Mouse (Mus musculus) heart, postnatal 0 days (tissue): ENCODE data around the gene Sugt1. TPM values are rescaled to one million over a fixed set of nuclear protein-coding genes. Genes with fewer than 3 reads are reported as not detected.

Source experiments
- ATAC-seq: fragments of 200-750 bp; cut with Nextera tagmentation; 2 replicates; pipeline ENCODE4 v1.8.0; 2017; ENCODE audit warnings: low read depth, moderate number of reproducible peaks, moderate library complexity; ENCODE audit not compliant: insufficient read depth
- DNase-seq: peaks from one replicate; pipeline ENCODE4 v3.0.0-alpha.2; 2016; ENCODE audit warnings: low spot score
- H3K27ac ChIP-seq: fragments of 300-500 bp; sonication (generic); 2 replicates; pipeline ENCODE4 v1.5.1; 2014; ENCODE audit warnings: low read depth, mild to moderate bottlenecking
- H3K27me3 ChIP-seq: fragments of 300-500 bp; sonication (generic); 2 replicates; pipeline ENCODE4 v1.6.1; 2014; ENCODE audit warnings: low read length, mixed read lengths; ENCODE audit not compliant: control insufficient read depth, insufficient read depth
- H3K36me3 ChIP-seq: fragments of 300-500 bp; sonication (generic); replicated peaks from 2 replicates; pipeline ENCODE4 v1.6.1; 2014; ENCODE audit warnings: low read length, mixed read lengths; ENCODE audit not compliant: control insufficient read depth, insufficient read depth
- H3K4me1 ChIP-seq: fragments of 300-500 bp; sonication (generic); 2 replicates; pipeline ENCODE4 v1.6.1; 2014; ENCODE audit warnings: antibody characterized with exemption; ENCODE audit not compliant: control insufficient read depth, insufficient read depth
- H3K4me2 ChIP-seq: fragments of 300-500 bp; sonication (generic); 2 replicates; pipeline ENCODE4 v1.6.1; 2014; ENCODE audit warnings: low read depth, mild to moderate bottlenecking, low read length, moderate library complexity
- H3K4me3 ChIP-seq: fragments of 300-500 bp; sonication (generic); 2 replicates; pipeline ENCODE4 v1.5.1; 2014; ENCODE audit warnings: low read depth, low read length
- H3K9ac ChIP-seq: fragments of 300-500 bp; sonication (generic); replicated peaks from 2 replicates; pipeline ENCODE4 v1.6.1; 2014; ENCODE audit warnings: low read depth, low read length, mixed read lengths
- H3K9me3 ChIP-seq: fragments of 300-500 bp; sonication (generic); replicated peaks from 2 replicates; pipeline ENCODE4 v1.6.1; 2016; ENCODE audit warnings: low read length; ENCODE audit not compliant: control insufficient read depth
- CTCF ChIP-seq: IDR thresholded peaks from 2 replicates; pipeline ENCODE4 v1.5.1; 2016; ENCODE audit warnings: antibody characterized with exemption, control low read depth, low read depth
- EP300 ChIP-seq: IDR thresholded peaks from 2 replicates; pipeline ENCODE4 v1.6.1; 2016; ENCODE audit warnings: antibody characterized with exemption, low read depth
- WGBS: fragments of 180-500 bp; shearing (Covaris S2); extraction: QIAGEN DNeasy Blood & Tissue Kit; methylation state at CpG from one replicate; pipeline ENCODE4 v1.1.7; 2014; 5-methylcytosine and 5-hydroxymethylcytosine counted together
- microRNA-seq: library from miRNA; unstranded; fragments of <30 nt; microRNA quantifications from one replicate; pipeline ENCODE4, GENCODE M21; 2016
- polyA plus RNA-seq: library from polyadenylated mRNA; unstranded; fragments of >200 nt; fragmentation: Nextera tagmentation; extraction: Ambion mirVana; gene quantifications from 2 replicates; pipeline ENCODE4 v1.2.1, GENCODE M21; 2015
- total RNA-seq: library from RNA; depleted of rRNA; stranded (reverse); fragments of >200 nt; gene quantifications from 2 replicates; pipeline ENCODE4 v1.2.3, GENCODE M21; 2014; ENCODE audit warnings: low replicate concordance; rRNA removed

Sugt1 gene
- total and polyA plus RNA-seq, 2 experiments from 2014 or later: 33.1 to 95.5 TPM

DNA sequence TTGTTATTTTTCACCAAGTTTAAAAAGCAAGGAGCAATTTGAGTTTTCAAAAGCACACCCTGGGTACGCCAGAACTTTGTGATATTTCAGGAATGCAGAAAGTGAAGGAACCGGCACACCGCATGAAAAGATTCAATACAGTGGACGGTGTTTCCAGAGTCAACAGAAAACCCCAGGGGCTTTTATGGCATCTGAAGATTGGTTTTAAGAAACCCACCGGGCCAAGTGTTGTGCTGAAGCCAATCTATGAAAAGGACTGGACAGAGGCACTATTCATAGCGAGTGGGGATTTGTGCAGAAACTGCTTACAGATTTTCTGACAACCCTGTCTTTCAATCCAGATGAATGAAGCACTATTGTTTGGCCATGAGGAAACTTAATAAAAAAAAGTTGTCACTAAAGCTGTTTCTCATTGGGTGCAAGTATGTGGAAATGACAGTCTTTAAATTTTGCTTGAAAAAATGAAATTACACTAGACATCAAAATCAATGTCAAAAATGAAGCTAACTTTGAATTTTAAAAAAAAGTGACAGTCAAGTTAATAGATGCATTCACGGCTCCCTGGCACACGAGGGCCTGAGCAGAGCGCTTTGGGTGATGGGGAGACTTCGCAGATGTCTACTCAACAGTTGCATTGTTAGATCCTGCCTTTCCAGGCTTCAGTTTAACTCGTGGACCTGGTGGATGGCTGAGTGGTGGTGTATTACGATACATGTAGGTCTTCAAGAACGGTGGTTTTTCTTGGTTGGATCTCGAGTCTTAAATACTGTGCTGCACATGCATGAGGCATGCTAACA is 90.6 kb downstream of the Sugt1 start:
- Histone ChIP-seq H3K27ac (no peak overlapping the region), H3K9ac (no peak overlapping the region), H3K36me3 (no peaks in the 10 kb centered on the region), H3K4me3 (no peak overlapping the region), H3K9me3 (no peaks in the 10 kb centered on the region), H3K4me1 (no peaks in the 10 kb centered on the region), H3K4me2 (no peak overlapping the region), H3K27me3 (no peaks in the 10 kb centered on the region)
- DNase-seq: no peak
- no peak for TF ChIP-seq CTCF
- no peak for TF ChIP-seq EP300
- 62% methylated on average over 14 of the region's 14 CpGs for WGBS
- ATAC-seq: no peak

DNA sequence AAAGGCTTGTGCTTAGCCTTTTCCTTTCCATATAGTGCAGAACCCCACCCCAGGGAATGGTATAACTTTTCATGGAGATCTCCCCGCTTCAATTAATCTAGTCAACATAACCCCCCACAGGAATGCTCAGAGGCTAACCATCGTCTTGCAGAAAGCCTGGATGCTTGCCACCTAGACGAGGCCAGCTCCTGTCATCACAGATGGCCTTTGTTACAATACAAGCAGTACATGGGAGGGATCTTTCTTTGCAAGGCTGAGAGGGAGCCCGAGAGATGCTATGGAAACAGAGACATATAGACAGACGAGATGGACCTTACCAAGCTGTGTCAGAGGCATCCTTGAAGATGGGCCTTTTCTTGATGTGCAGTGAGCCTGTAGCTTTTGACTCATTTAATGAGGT is 93.2 kb downstream of the Sugt1 start:
- H3K4me1 ChIP-seq: no peaks in the 10 kb centered on the region
- no peak for ATAC-seq
- WGBS: 53% methylated on average over 5 of the region's 5 CpGs
- H3K36me3 ChIP-seq: no peaks in the 10 kb centered on the region
- H3K9ac ChIP-seq: no peak overlapping the region
- H3K9me3 ChIP-seq: no peaks in the 10 kb centered on the region
- TF ChIP-seq EP300 (no peak), CTCF (no peak)
- no peak overlapping the region for H3K4me2 ChIP-seq
- no peak overlapping the region for H3K27ac ChIP-seq
- no peak overlapping the region for H3K4me3 ChIP-seq
- H3K27me3 ChIP-seq: no peaks in the 10 kb centered on the region
- no peak for DNase-seq

Small RNA genes within 50 kb of the gene (microRNA-seq; reads per million reads assigned to microRNA genes)
- gene Gm27857: not detected

Other genes with a start within 250 kb of the Sugt1 start
- gene Naa16, start 196.9 kb upstream of the Sugt1 start, total RNA-seq: 0.81 and 1.6 TPM in 2 replicates
- gene Naa16, start 196.9 kb upstream of the Sugt1 start, polyA plus RNA-seq: 11.3 and 14.8 TPM in 2 replicates
- 6.7 and 8.4 TPM in 2 replicates for gene Mtrf1, start 189.9 kb upstream of the Sugt1 start, total RNA-seq
- 11.4 and 11.9 TPM in 2 replicates for gene Mtrf1, start 189.9 kb upstream of the Sugt1 start, polyA plus RNA-seq
- 12.2 and 18.8 TPM in 2 replicates for gene Kbtbd7, start 161.2 kb upstream of the Sugt1 start, total RNA-seq
- gene Kbtbd7, start 161.2 kb upstream of the Sugt1 start, polyA plus RNA-seq: 5.5 and 5.8 TPM in 2 replicates
- 0.23 and 1.2 TPM in 2 replicates for gene Kbtbd6, start 135.9 kb upstream of the Sugt1 start, total RNA-seq
- 0.48 and 0.58 TPM in 2 replicates for gene Kbtbd6, start 135.9 kb upstream of the Sugt1 start, polyA plus RNA-seq
- gene Elf1, start 106.5 kb upstream of the Sugt1 start, total RNA-seq: 11.0 and 13.2 TPM in 2 replicates
- gene Elf1, start 106.5 kb upstream of the Sugt1 start, polyA plus RNA-seq: 7.0 and 7.4 TPM in 2 replicates
- gene Wbp4, start 106.2 kb upstream of the Sugt1 start, total RNA-seq: 9.5 and 10.0 TPM in 2 replicates
- gene Wbp4, start 106.2 kb upstream of the Sugt1 start, polyA plus RNA-seq: 26.6 and 27.2 TPM in 2 replicates
- gene Cnmd, start 74.5 kb downstream of the Sugt1 start, total RNA-seq: not detected in 2 replicates
- 0.82 and 0.98 TPM in 2 replicates for gene Cnmd, start 74.5 kb downstream of the Sugt1 start, polyA plus RNA-seq
- not detected in 2 replicates for gene Pcdh8, start 183.6 kb downstream of the Sugt1 start, total RNA-seq
- gene Pcdh8, start 183.6 kb downstream of the Sugt1 start, polyA plus RNA-seq: 0.14 TPM in 1 of 2 replicates, not detected in the other